Mouse (Mus musculus) neural tube, embryonic 14.5 days (tissue): ENCODE data around the gene Arvcf. TPM values are rescaled to one million over a fixed set of nuclear protein-coding genes. Genes with fewer than 3 reads are reported as not detected.

Source experiments
- ATAC-seq: fragments of 200-750 bp; cut with Nextera tagmentation; 2 replicates; pipeline ENCODE4 v1.8.0; 2017; ENCODE audit warnings: low read depth, mild to moderate bottlenecking, moderate TSS enrichment, moderate library complexity
- H3K27ac ChIP-seq: fragments of 300-500 bp; sonication (generic); 2 replicates; pipeline ENCODE4 v1.5.1; 2014; ENCODE audit warnings: low read depth, mild to moderate bottlenecking, control low read depth, low read length, moderate library complexity, mixed read lengths
- H3K27me3 ChIP-seq: fragments of 300-500 bp; sonication (generic); 2 replicates; pipeline ENCODE4 v1.6.1; 2014; ENCODE audit warnings: low read length; ENCODE audit not compliant: control insufficient read depth, insufficient read depth
- H3K36me3 ChIP-seq: fragments of 300-500 bp; sonication (generic); 2 replicates; pipeline ENCODE4 v1.6.1; 2014; ENCODE audit warnings: low read length, mixed read lengths; ENCODE audit not compliant: control insufficient read depth, insufficient read depth
- H3K4me1 ChIP-seq: fragments of 300-500 bp; sonication (generic); 2 replicates; pipeline ENCODE4 v1.6.1; 2014; ENCODE audit warnings: low read length; ENCODE audit not compliant: control insufficient read depth, insufficient read depth
- H3K4me2 ChIP-seq: fragments of 300-500 bp; sonication (generic); 2 replicates; pipeline ENCODE4 v1.6.1; 2014; ENCODE audit warnings: mild to moderate bottlenecking, low read depth, low read length, control low read depth
- H3K4me3 ChIP-seq: fragments of 300-500 bp; sonication (generic); 2 replicates; pipeline ENCODE4 v1.5.1; 2014; ENCODE audit warnings: low read depth, low read length, control low read depth, mixed read lengths
- H3K9ac ChIP-seq: fragments of 300-500 bp; sonication (generic); replicated peaks from 2 replicates; pipeline ENCODE4 v1.6.1; 2014; ENCODE audit warnings: low read depth, mild to moderate bottlenecking, control low read depth, low read length, mixed read lengths
- H3K9me3 ChIP-seq: fragments of 300-500 bp; sonication (generic); 2 replicates; pipeline ENCODE4 v1.6.1; 2016; ENCODE audit warnings: low read length; ENCODE audit not compliant: control insufficient read depth
- WGBS: fragments of 180-500 bp; shearing (Covaris S2); extraction: QIAGEN DNeasy Blood & Tissue Kit; methylation state at CpG from one replicate; pipeline ENCODE4 v1.1.7; 2014; 5-methylcytosine and 5-hydroxymethylcytosine counted together
- polyA plus RNA-seq: library from polyadenylated mRNA; unstranded; fragments of >200 nt; fragmentation: Nextera tagmentation; extraction: Ambion mirVana; gene quantifications from 2 replicates; pipeline ENCODE4 v1.2.1, GENCODE M21; 2014

The Arvcf gene
- polyA plus RNA-seq, 1 experiment from 2014 or later, result 60.2 TPM

DNA sequence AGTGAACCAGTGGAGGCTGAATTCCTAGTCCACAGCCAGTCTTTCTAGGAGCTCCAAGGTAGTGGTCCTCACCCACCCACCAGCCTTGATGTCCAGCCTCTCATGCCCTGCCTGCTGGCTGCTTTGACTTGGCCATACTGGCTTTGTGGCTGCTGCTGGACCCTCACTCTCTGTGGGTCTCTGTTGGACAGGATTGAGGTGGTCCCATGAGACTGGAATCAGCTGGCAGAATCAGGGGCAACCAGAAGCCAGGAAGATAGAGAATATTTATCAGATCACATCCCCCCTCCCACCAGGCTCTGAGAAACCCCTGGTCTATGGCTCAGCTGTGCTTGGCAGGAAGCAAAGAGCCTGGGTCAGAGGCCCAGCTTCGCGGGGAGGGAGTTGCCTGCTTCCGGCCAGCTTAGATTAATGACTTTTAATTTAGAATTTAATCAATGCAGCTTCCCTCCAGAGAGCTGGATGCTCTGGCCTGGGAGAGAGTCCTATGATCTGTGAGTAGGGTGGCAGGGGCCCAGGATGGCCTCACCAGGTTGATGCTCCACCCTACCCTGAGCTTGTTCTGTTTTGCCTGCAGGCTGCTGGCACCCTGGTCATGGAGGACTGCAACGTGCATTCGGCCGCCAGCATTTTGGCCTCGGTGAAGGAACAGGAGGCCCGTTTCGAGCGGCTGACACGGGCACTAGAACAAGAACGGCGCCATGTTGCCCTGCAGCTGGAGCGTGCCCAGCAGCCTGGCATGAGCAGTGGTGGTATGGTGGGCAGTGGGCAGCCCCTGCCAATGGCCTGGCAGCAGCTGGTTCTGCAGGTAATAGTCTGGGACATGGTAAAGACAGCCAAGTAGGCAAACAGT, 40.8 kb downstream of the Arvcf start:
- H3K9ac ChIP-seq, result 0 out of 2 replicates have a peak overlapping the region, but pooled peaks have one; percentile 21

DNA sequence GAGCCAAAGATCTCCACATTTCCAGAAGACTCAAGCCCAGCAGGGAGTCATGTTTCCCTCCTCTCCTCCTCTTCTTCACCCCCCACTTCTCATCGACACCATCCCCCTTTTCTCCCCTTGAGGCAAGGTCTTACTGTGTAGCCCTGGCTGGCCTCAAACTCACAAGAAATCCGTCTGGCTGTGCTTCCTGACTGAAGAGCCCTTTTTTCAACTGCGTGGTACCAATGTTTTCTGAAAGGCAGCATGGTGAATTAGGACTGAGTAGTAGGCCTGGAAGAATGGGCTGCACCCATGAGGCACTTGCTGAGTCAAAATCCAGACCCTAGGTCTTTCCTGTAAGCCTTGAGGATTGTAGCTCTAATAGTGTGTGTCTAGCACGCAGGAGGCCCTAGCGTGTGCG, 42.4 kb downstream of the Arvcf start:
- no peaks in the 10 kb centered on the region for H3K27me3 ChIP-seq
- H3K4me3 ChIP-seq, result no peak overlapping the region
- H3K4me1 ChIP-seq, result peaks cover 56% of the 10 kb centered on the region
- no peaks in the 10 kb centered on the region for H3K9me3 ChIP-seq
- ATAC-seq, result no peak
- no peak overlapping the region for H3K9ac ChIP-seq
- no peak overlapping the region for H3K27ac ChIP-seq
- H3K4me2 ChIP-seq, result no peak overlapping the region
- H3K36me3 ChIP-seq, result no peaks in the 10 kb centered on the region
- 76% methylated on average over 6 of the region's 6 CpGs for WGBS

More for the DNA sequence above, 40.8 kb downstream of the Arvcf start:
- H3K4me2 ChIP-seq, result no peak overlapping the region
- no peaks in the 10 kb centered on the region for H3K9me3 ChIP-seq
- ATAC-seq, result no peak
- WGBS, result 64% methylated on average over 14 of the region's 14 CpGs
- peak overlapping the region; percentile 78 for H3K27ac ChIP-seq
- H3K27me3 ChIP-seq, result no peaks in the 10 kb centered on the region
- H3K4me3 ChIP-seq, result no peak overlapping the region
- no peaks in the 10 kb centered on the region for H3K36me3 ChIP-seq
- peaks cover 41% of the 10 kb centered on the region for H3K4me1 ChIP-seq

DNA sequence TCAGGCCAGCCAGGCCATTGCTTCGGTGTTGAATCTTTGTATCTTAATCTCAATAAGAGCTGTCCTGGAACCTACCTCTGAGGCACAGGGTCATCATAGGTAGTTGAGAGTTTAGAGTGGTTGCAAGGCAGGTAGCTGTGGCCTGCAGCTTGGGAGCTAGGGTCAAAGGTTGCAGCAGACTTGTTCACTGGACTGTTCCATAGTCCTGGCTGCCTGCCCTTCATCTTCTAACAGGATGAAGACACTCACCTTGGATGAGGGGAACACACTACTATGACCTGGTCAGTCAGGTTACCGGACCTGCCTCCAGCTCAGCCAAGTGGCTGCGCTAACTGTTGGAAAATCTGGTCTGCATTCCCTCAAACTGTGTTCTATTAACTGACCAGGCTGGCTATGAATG, 43.1 kb downstream of the Arvcf start:
- Histone ChIP-seq H3K4me1 (peaks cover 60% of the 10 kb centered on the region), H3K27ac (no peak overlapping the region), H3K4me3 (no peak overlapping the region), H3K9ac (no peak overlapping the region), H3K4me2 (no peak overlapping the region), H3K36me3 (no peaks in the 10 kb centered on the region), H3K27me3 (no peaks in the 10 kb centered on the region), H3K9me3 (no peaks in the 10 kb centered on the region)
- ATAC-seq, result no peak
- WGBS, result 99% methylated on average over 3 of the region's 3 CpGs

DNA sequence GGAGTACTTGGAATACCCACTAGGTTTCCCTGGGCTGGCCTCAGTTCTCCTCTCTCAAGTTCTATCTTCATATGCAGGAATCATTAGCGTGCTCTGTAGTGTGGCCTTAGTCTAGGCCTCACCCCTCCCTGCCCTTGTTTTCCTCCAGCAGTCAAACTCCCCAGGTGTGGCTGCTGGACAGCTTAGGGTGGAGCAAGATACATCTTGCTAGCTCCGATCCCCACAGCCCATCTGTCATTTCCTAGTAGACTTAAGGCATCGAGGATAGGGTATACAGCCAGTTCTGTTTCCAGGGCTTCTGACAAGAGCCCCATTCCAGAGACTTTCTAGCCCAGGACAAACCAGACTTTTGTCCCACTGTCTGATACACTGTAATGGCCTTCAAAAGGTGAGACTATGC, 43.7 kb downstream of the Arvcf start:
- Histone ChIP-seq H3K9ac (no peak overlapping the region), H3K4me1 (peaks cover 63% of the 10 kb centered on the region), H3K27ac (no peak overlapping the region), H3K4me3 (peak overlapping the region; percentile 74; the same call in 1 of the 2 replicates), H3K36me3 (no peaks in the 10 kb centered on the region; the same call in 1 of the 2 replicates), H3K4me2 (0 out of 2 replicates have a peak overlapping the region, but pooled peaks have one; percentile 90), H3K27me3 (no peaks in the 10 kb centered on the region), H3K9me3 (no peaks in the 10 kb centered on the region)
- WGBS, result 84% methylated on average over 3 of the region's 3 CpGs
- ATAC-seq, result no peak

DNA sequence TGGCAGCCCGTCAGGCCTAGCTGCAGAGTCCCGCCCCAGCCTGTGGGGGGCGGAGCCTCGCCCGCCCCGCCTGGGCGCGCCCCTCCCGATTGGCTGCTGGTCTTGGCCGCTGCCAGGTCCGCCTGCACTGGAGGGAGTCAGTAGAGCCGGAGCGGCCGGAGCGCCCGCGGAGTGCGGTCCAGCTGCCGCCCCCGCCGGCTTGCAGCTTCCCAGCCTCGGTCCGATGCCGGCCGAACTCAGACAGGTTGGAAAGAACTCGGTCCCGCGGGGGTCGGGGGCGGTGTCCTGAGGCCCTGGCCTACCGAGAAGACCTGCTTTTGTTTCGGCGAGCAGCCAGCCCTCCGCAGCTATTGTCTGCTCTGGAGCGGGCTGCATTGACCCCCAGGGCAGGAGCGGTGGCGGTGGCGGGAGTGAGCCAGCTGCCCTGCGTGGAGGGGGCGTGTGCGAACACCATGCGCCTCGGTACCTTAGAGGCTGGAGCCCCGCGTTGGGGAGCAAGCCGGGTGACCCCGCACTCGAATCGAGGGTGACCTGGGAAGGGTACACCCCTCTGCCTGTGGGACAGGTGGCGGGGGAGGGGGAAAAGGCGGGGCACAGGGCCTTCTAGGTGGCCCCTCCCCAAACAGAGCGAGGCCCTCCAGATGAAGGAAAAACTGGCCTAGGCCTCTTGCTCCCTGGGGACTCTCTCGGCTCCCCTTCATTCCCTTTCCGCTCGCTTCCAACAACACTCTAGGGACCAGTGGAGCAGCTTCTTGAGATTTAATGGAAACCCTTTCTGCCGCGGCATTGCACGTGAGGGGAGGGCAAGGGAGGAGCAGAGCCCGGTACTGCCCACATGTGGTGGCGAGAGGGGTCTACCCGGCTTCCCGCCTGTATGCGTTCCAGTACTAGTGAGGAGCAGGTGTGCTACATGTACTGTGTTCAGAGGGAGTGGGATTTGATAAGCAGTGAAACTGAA, 44.8 kb downstream of the Arvcf start:
- H3K36me3 ChIP-seq, result peaks cover 8% of the 10 kb centered on the region
- peak overlapping the region; percentile 82 for H3K9ac ChIP-seq
- H3K4me2 ChIP-seq, result peak overlapping the region; percentile 90
- H3K4me3 ChIP-seq, result peak overlapping the region; percentile 74
- peaks cover 54% of the 10 kb centered on the region for H3K4me1 ChIP-seq
- under 1% methylated on average over 63 of the region's 63 CpGs for WGBS
- no peaks in the 10 kb centered on the region for H3K27me3 ChIP-seq
- ATAC-seq, result peak; percentile 82
- peak overlapping the region; percentile 86 for H3K27ac ChIP-seq
- H3K9me3 ChIP-seq, result no peaks in the 10 kb centered on the region

DNA sequence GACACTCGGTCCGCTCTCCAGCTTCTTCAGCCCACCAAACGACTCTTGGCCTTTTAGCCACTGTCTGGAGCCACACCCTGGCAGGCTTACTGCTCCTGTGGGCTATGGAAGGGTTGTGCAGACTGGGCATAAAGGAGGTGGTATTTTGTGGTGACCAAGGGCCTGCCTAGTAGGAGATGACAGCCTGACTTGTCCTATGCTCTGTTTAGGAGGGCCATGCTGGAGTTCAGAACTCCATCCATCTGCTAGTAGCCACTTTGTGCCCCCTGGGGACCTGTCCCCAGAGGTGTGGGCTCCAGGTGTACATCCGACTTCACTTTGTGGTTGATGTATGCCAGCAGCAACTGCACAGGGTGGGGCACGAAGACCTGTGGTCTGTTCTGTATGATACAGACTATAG, 45.6 kb downstream of the Arvcf start:
- peak overlapping the region; percentile 90 for H3K4me2 ChIP-seq
- H3K4me1 ChIP-seq, result peaks cover 46% of the 10 kb centered on the region
- ATAC-seq, result no peak
- H3K27me3 ChIP-seq, result no peaks in the 10 kb centered on the region
- H3K9ac ChIP-seq, result peak overlapping the region; percentile 82
- H3K9me3 ChIP-seq, result no peaks in the 10 kb centered on the region
- H3K4me3 ChIP-seq, result peak overlapping the region; percentile 74
- peak overlapping the region; percentile 86; the same call in 1 of the 2 replicates for H3K27ac ChIP-seq
- peaks cover 17% of the 10 kb centered on the region for H3K36me3 ChIP-seq
- WGBS, result 42% methylated on average over 5 of the region's 5 CpGs

DNA sequence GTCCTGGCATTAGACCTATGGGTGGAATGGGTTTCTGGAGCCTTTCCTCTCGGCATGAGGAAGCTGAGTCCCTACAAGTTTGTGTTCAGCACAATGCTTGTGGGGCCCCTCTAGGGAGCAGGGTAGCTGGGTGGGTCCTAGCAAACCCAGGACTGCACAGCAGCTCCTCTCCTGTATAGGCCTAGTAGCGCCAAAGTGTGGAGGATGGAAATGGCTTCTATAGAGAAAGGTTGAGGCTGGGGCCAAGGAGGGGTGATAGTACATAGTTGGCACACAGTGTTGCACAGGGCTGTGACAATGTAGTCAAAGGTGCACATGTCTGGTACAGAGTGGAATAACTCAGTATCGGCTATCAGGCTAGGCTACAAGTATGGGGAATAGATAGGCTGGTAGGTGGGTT, 46.1 kb downstream of the Arvcf start:
- Histone ChIP-seq H3K9me3 (no peaks in the 10 kb centered on the region), H3K36me3 (peaks cover 22% of the 10 kb centered on the region), H3K27ac (peak overlapping the region; percentile 86; the same call in 1 of the 2 replicates), H3K9ac (no peak overlapping the region), H3K4me3 (peak overlapping the region; percentile 74; the same call in 1 of the 2 replicates), H3K27me3 (no peaks in the 10 kb centered on the region), H3K4me1 (peaks cover 42% of the 10 kb centered on the region), H3K4me2 (peak overlapping the region; percentile 90)
- ATAC-seq, result no peak
- WGBS, result 53% methylated on average over 3 of the region's 3 CpGs

DNA sequence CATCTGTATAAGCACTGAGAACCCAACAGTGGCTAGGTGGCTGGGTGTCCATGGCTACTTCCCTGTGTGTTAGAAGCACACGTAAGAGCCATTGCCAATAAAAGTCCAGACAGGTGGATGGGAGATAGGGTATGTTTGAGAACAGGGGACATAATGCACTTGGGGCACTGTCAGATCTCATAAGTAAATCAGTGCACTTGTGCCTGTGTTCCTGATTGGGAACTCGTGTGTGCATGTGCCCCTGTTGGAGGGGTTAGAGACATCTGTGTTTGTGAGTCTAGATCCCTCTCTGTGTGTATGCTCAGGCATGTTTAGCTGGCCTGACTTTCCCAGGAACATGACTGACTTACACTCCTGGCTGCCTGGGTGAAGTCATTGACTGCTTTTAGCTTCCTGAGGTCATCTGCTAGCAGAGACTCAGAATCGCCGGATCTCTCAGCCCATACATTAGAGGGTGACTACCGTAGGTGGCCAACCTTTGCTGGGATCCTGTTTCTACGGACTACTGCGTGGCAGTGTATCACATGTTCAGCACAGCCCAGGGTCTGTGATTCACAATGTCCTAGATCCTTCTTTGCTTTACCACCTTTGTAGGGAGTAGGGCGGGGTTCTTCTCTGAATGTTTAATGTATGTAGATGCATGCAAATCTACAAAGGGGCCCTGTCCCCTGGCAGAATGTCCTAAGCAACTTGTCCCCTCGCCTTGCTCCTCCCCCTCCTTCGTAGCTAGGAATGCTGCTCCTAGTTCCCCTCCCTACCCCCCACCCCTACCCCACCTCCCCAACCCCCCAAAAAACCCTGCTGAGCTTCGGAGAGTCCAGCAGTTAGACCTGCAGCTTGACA, 47.0 kb downstream of the Arvcf start:
- H3K27me3 ChIP-seq, result no peaks in the 10 kb centered on the region
- ATAC-seq, result no peak
- H3K27ac ChIP-seq, result peak overlapping the region; percentile 50; the same call in 1 of the 2 replicates
- peak overlapping the region; percentile 25; the same call in 1 of the 2 replicates for H3K4me2 ChIP-seq
- H3K36me3 ChIP-seq, result peaks cover 28% of the 10 kb centered on the region
- peak overlapping the region; percentile 4; the same call in 1 of the 2 replicates for H3K4me3 ChIP-seq
- H3K9ac ChIP-seq, result 0 out of 2 replicates have a peak overlapping the region, but pooled peaks have one; percentile 41
- H3K9me3 ChIP-seq, result no peaks in the 10 kb centered on the region
- H3K4me1 ChIP-seq, result peaks cover 45% of the 10 kb centered on the region
- 9% methylated on average over 11 of the region's 11 CpGs for WGBS
